Mouse (Mus musculus) gastrocnemius, postnatal 10 days (tissue): ENCODE data around the gene Slc32a1. TPM values are rescaled to one million over a fixed set of nuclear protein-coding genes. Genes with fewer than 3 reads are reported as not detected.

ENCODE experiments used
- DNase-seq: peaks from one replicate; pipeline ENCODE4 v3.0.0; 2021; ENCODE audit warnings: mixed read lengths
- microRNA-seq, 2 experiments: library from miRNA; unstranded; fragments of <30 nt; microRNA quantifications; one replicate each; pipeline ENCODE4 v1.2.0; 2021
- total RNA-seq, 2 experiments: library from RNA; stranded (reverse); gene quantifications; 2 replicates each; pipeline ENCODE4 v1.2.3; 2021

Gene Slc32a1
- total RNA-seq, 2 experiments from 2014 or later: 0.11 TPM; not detected in 1

GRCm38 (mm10) chr2:158665098-158665497, 54.5 kb downstream of the Slc32a1 start, which contains the start of gene Ppp1r16b:
Gene Ppp1r16b (plus strand): TSS chr2:158665398.
- DNase-seq: no peak

Small RNA genes lying within 50 kb of the gene (microRNA-seq; reads per million reads assigned to microRNA genes)
- 0.64 to 0.75 reads per million in 2 experiments for gene Mir3474

Other genes with a start within 250 kb of the Slc32a1 start
- 1 to 10 TPM in 1 of 2 experiments, under 1 TPM in 1; 0.68 to 1.1 TPM for gene Snhg11, start 235.1 kb upstream of the Slc32a1 start, total RNA-seq
- 10 to 100 TPM; 19.1 to 26.0 TPM for gene Ralgapb, start 200.9 kb upstream of the Slc32a1 start, total RNA-seq
- under 1 TPM in 1 of 2 experiments, not detected in 1; 0.75 TPM for gene Adig, start 108.2 kb upstream of the Slc32a1 start, total RNA-seq
- gene Arhgap40, start 98.0 kb upstream of the Slc32a1 start, total RNA-seq: not detected
- gene Actr5, start 14.1 kb downstream of the Slc32a1 start, total RNA-seq: 1 to 10 TPM; 4.1 to 6.2 TPM
- 1 to 10 TPM; 8.3 to 9.0 TPM for gene Ppp1r16b, start 54.6 kb downstream of the Slc32a1 start, total RNA-seq
- gene Fam83d, start 157.3 kb downstream of the Slc32a1 start, total RNA-seq: 10 to 100 TPM in 1 of 2 experiments, 1 to 10 TPM in 1; 8.6 to 10.4 TPM
- 10 to 100 TPM in 1 of 2 experiments, 1 to 10 TPM in 1; 8.2 to 12.9 TPM for gene Dhx35, start 184.0 kb downstream of the Slc32a1 start, total RNA-seq